Mouse (Mus musculus): ENCODE measurements at regions not wholly inside any gene's neighbourhood (a gene's known extent, or its start where the extent isn't known, plus 50 kb on each side); places are given as distances from the start of the nearest gene placed in this dataset.

DNA sequence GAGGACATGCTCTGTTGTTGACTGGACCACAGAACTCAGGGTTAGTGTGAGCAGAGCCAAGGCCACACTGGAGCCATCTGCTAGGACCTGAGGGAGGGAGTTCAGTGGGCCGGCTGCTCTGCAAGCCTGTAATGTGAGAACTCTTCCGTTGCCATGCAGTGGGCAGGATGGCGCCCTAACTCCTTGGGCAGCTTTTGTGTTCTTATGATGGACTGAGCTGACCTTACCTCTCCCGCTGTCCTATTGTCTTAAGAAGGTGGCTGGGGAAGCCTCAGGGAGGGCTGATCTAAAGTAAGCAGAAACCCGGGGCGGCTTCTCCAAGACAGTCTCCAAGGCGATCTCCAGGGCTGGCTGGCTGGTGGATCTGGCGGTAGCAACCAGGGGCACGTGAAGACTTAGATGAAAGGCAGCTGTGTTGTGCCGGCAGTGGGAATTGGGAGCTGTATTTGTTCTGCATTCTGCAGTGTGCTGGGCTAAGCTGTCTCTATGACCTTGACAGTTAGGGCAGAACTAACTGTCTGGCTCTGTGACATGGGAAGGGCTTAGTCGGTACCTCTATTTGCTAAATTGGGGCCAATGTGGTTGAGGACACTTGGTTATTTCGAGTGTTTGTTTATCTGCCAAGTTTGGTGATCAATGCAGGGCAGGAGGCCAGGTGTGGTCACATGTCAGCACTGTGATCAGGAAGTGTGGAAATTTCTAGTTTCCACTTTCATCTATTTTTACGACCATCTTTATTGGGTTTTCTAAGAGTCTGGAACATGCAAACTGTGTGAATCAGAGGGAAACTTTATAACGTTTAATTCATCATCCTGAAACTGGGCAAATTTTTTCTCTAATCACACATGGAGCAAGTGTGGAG, 843.1 kb upstream of the Car8 start:
- TF ChIP-seq CTCF (IDR thresholded peaks at IDR 0.05) (no peak), POLR2A (IDR thresholded peaks at IDR 0.05; ENCODE audit: insufficient read depth, low read depth, low read length) (no peak), EP300 (IDR thresholded peaks at IDR 0.05; ENCODE audit: insufficient read depth, low read depth, low read length) (no peak)
